Mouse (Mus musculus): ENCODE measurements around the gene Mrgprb5. TPM values are rescaled to one million over a fixed set of nuclear protein-coding genes. Genes with fewer than 3 reads are reported as not detected.
A peak's percentile ranks its signal among the peaks of the same experiment; 100 is the strongest.
"Not testable (repeated sequence)": the region's sequence is repeated elsewhere in the genome, so short reads cannot be mapped to it uniquely, and the experiment has no call there.

Gene Mrgprb5
- polyA plus RNA-seq (2015; fragmentation: Nextera tagmentation; extraction: Ambion mirVana): not detected in 2 replicates

DNA sequence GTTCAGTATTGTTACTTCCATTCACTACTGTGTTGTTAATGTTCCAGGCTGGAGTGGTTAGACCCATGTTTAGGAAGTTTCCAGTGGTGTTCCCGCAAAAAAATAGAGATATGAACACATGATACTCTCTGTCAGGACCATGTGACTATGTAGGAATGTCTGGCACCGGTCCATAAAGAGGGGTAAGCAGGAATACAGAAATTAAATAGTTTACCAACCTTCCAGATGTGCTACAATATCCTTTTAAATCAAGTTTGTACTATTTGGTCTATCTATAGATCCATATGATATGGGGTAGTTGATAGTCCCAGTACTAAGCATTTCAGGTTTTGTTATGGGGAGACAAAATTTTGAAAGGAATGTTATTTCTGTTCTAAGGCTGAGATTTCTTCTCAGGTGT is at the start of gene Mrgprb5:
Gene Mrgprb5, minus strand, starts transcription at position 101 of the 400 bp plus-strand sequence.
- H3K9ac ChIP-seq: no peak within 1 kb of the TSS
- no peaks in the 10 kb centered on the region for H3K4me1 ChIP-seq (replicated peaks)
- no peaks in the 10 kb centered on the region for H3K36me3 ChIP-seq (replicated peaks)
- no peak within 1 kb of the TSS for H3K27ac ChIP-seq (replicated peaks)
- ATAC-seq (ENCODE audit: insufficient read depth): no peak
- H3K4me2 ChIP-seq: no peak within 1 kb of the TSS
- no peak within 1 kb of the TSS for H3K4me3 ChIP-seq (replicated peaks)
- no peaks in the 10 kb centered on the region for H3K27me3 ChIP-seq
- H3K9me3 ChIP-seq (replicated peaks): no peaks in the 10 kb centered on the region
- WGBS (ENCODE audit: insufficient replicate concordance): 47% methylated on average over 2 of the region's 2 CpGs

DNA sequence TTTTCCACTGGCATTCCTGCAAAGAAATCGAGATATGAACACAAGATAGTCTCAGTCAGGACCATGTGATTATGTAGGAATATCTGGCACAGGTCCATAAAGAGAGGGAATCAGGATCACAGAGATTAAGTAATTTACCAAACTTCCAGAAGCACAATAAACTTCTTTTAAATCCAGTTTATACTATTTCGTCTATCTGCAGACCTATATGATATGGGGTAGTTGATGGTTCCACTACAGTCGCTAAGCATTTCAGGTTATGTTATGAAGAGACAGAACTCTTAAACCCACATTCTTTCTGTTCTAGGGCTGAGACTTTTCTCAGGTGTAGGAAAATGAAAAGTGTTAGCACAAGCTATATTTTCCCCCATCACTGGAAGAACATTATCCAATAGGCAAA is 30.4 kb upstream of the Mrgprb5 start, which contains the start of gene Mrgprb4:
Gene Mrgprb4, minus strand, starts transcription at position 101 of the 400 bp plus-strand sequence.
- no peaks in the 10 kb centered on the region for H3K9me3 ChIP-seq (replicated peaks)
- WGBS (ENCODE audit: insufficient replicate concordance): 66% methylated on average over 3 of the region's 3 CpGs
- no peaks in the 10 kb centered on the region for H3K4me1 ChIP-seq (replicated peaks)
- no peak within 1 kb of the TSS for H3K27ac ChIP-seq (replicated peaks)
- H3K4me3 ChIP-seq (replicated peaks): no peak within 1 kb of the TSS
- no peak within 1 kb of the TSS for H3K9ac ChIP-seq
- H3K27me3 ChIP-seq: no peaks in the 10 kb centered on the region
- no peak within 1 kb of the TSS for H3K4me2 ChIP-seq
- ATAC-seq (ENCODE audit: insufficient read depth): no peak
- H3K36me3 ChIP-seq (replicated peaks): no peaks in the 10 kb centered on the region

DNA sequence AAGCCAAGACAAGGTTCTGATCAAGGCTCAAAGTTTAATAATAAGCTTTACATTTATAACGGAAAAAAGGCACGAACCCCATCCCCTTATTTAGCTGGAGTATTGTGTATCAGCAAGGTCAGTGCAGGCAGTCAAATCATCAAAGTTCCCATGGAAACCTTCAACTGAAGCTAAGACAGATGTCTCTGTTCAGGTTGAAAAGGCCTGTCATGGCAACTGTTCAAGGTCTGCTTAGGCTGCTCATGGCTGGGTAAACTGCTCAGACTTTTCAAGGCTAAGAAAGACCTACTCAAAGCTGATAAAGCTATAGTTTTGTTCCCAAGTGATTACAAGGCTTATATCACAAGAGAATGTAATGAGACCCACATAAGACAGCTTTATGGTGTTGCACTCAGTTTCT is 1.3 kb downstream of the Mrgprb5 start:
- no peaks in the 10 kb centered on the region for H3K27me3 ChIP-seq
- no peak overlapping the region for H3K9ac ChIP-seq
- H3K9me3 ChIP-seq (replicated peaks): no peaks in the 10 kb centered on the region
- H3K4me3 ChIP-seq (replicated peaks): no peak overlapping the region
- no peak overlapping the region for H3K27ac ChIP-seq (replicated peaks)
- no peak for ATAC-seq (ENCODE audit: insufficient read depth)
- no peak overlapping the region for H3K4me2 ChIP-seq
- 72% methylated on average over 2 of the region's 2 CpGs for WGBS (ENCODE audit: insufficient replicate concordance)
- no peaks in the 10 kb centered on the region for H3K36me3 ChIP-seq (replicated peaks)
- no peaks in the 10 kb centered on the region for H3K4me1 ChIP-seq (replicated peaks)

DNA sequence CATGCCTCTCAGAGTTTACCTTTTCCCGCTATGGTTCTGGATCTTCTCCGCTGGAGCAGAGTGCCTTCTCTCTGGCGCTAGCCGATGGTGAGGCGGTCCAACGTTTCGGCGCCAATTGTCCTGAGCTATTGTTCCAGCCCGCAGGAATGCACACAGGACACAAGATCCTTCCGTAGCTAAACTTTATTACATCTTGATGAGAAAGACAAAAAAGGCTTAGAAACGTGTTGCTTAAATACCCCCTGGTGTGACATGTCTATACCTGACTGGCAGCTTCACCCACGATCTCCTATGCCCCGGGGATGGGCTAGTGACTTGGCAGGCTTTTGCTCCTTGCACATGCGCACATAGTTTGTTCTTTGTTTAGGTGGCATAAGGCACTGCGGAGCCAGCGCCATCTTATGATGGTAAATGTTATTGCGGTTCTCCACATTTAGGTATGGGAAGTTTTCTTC is 30.5 kb downstream of the Mrgprb5 start:
- H3K4me3 ChIP-seq (replicated peaks): peak overlapping the region; percentile 54
- H3K4me2 ChIP-seq: peak overlapping the region; percentile 74
- peaks cover 3% of the 10 kb centered on the region; the same call in 1 of the 2 replicates for H3K4me1 ChIP-seq (replicated peaks)
- H3K36me3 ChIP-seq (replicated peaks): no peaks in the 10 kb centered on the region
- under 1% methylated on average over 17 of the region's 17 CpGs for WGBS (ENCODE audit: insufficient replicate concordance)
- H3K27ac ChIP-seq (replicated peaks): no peak overlapping the region
- no peak for ATAC-seq (ENCODE audit: insufficient read depth)
- no peaks in the 10 kb centered on the region for H3K9me3 ChIP-seq (replicated peaks)
- H3K27me3 ChIP-seq: no peaks in the 10 kb centered on the region
- no peak overlapping the region for H3K9ac ChIP-seq

DNA sequence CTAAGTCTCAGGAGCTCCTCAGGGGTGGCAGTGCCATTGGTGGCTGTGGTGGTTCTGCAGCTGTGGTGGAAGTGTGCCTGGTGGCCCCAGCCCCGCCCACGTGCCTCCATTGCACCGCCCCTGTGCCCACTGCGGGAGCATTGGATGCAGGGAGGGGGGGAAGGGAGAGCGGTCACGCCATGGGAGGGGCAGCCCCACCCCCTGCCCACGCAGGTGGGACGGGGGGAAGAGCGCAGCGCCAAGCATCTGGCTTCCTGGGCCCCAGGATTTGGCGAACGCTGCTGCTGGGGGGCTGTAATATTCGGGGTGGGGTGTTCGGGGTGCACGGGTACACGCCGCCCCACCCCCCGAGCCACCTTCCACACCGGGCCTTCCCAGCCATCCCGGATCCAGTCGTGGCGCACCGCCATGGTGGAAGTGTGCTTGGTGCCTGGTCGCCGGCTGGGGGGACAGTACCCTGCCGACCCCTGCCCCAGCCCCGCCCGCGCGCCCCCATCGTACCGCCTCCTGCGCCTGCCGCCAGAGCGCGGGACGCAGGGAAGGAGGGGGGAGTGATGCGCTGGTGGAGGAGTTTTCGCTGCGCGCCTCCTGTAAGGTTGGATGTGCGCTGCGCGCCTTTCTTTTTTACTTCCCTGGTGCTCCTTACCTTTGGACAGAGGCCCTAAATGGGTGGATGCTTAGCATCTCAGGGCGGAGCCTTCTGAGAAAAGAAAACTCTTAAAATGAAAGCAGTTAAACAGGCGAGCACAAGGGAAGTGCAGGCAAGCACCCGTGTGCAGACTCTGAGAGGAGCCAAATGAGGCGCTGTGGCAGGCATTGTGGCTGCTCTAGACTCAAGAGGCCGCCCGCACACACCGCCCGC is 31.4 kb downstream of the Mrgprb5 start:
- Histone ChIP-seq H3K27ac (replicated peaks) (no peak overlapping the region), H3K9ac (no peak overlapping the region), H3K27me3 (no peaks in the 10 kb centered on the region), H3K9me3 (replicated peaks) (no peaks in the 10 kb centered on the region), H3K4me2 (peak overlapping the region; percentile 74), H3K36me3 (replicated peaks) (no peaks in the 10 kb centered on the region), H3K4me3 (replicated peaks) (peak overlapping the region; percentile 54), H3K4me1 (replicated peaks) (peaks cover 3% of the 10 kb centered on the region; the same call in 1 of the 2 replicates)
- 2% methylated on average over 52 of the region's 52 CpGs for WGBS (ENCODE audit: insufficient replicate concordance)
- ATAC-seq (ENCODE audit: insufficient read depth): peak; percentile 58

DNA sequence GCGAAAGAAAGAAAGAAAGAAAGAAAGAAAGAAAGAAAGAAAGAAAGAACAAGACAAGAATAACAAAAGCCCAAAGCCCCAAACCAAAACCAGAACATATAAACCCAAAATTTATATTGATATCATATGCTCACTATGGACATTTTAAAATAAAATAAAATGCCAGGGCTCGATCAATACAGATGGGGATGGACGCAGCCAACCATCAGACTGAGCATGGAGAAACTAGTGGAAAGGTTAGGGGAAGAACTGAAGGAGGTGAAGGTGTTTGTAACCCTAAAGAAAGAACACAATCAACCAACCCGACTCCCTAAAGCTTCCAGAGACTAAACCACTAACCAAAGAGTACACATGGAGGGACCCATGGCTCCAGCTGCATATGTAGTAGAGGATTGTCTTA is 36.1 kb downstream of the Mrgprb5 start:
- no peak overlapping the region for H3K9ac ChIP-seq
- peaks cover 3% of the 10 kb centered on the region; the same call in 1 of the 2 replicates for H3K4me1 ChIP-seq (replicated peaks)
- no peaks in the 10 kb centered on the region for H3K36me3 ChIP-seq (replicated peaks)
- ATAC-seq (ENCODE audit: insufficient read depth): no peak
- no peaks in the 10 kb centered on the region for H3K27me3 ChIP-seq
- H3K4me2 ChIP-seq: no peak overlapping the region
- H3K4me3 ChIP-seq (replicated peaks): no peak overlapping the region
- no peaks in the 10 kb centered on the region for H3K9me3 ChIP-seq (replicated peaks)
- H3K27ac ChIP-seq (replicated peaks): no peak overlapping the region
- 32% methylated on average over 4 of the region's 4 CpGs for WGBS (ENCODE audit: insufficient replicate concordance)

DNA sequence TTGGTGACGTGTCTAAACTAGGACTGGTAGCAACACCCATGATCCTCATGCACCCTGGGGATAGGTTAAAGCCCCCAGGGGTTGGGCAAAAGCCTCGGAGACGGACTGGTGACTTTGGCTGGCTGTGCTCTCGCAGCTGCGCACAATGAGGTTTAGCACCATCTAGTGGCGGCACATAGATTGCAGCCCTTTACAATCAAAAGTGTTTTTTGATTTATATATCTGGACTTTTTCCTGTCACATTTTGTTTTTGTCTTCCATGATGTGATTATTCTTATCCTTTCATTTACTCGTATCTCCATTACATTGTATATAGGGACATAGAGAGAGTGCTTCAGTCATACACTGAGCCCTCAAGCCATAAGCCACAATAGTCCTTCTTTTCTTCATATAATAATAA is 36.6 kb downstream of the Mrgprb5 start:
- H3K4me3 ChIP-seq (replicated peaks); H3K4me1 ChIP-seq (replicated peaks); ATAC-seq (ENCODE audit: insufficient read depth); H3K27me3 ChIP-seq; H3K27ac ChIP-seq (replicated peaks); H3K9me3 ChIP-seq (replicated peaks); H3K36me3 ChIP-seq (replicated peaks); H3K9ac ChIP-seq: not testable (repeated sequence)
- WGBS (ENCODE audit: insufficient replicate concordance): 0% methylated on average over 6 of the region's 7 CpGs
- 0 out of 2 replicates have a peak overlapping the region, but pooled peaks have one; percentile 49 for H3K4me2 ChIP-seq

DNA sequence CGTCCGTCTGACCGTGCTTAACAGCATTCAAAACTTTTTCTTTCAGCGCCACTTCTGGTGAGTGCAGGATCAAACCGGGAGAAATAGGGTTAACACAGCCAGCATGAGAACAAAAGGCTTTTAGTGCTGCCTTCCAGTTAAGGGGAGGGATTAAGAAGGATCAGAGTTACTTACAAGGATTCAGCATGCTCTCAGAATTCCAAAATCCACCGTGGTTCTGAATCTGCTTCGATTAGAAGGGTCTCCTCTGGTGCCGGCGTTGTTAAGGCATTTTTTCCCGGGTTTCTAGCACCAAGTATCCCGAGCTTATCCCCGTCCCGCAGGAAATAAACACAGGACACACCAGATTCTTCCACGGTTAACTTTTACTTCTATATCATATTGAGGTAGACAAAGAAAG is 37.0 kb downstream of the Mrgprb5 start:
- under 1% methylated on average over 11 of the region's 14 CpGs for WGBS (ENCODE audit: insufficient replicate concordance)
- H3K9ac ChIP-seq: not testable (repeated sequence)

DNA sequence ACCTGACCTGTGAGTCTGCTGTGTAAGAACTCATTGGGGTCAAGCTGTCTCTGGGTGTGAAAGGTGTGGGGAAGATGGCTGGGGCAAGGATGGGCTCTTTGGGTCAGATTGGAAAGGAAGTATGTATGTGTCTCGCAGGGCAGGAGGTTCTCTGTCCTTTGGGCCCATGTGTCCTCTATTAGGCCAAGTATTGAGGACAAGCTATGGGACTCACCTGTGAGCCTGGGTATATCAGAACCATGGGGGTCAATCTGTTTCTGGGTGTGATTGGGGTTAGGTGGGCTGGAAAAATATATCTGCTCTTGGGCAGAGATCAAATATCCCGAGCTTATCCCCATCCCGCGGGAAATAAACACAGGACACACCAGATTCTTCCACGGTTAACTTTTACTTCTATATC is 45.0 kb downstream of the Mrgprb5 start:
- Histone ChIP-seq H3K9ac (no peak overlapping the region), H3K9me3 (replicated peaks) (no peaks in the 10 kb centered on the region), H3K36me3 (replicated peaks) (no peaks in the 10 kb centered on the region), H3K4me1 (replicated peaks) (no peaks in the 10 kb centered on the region), H3K4me3 (replicated peaks) (no peak overlapping the region), H3K27me3 (no peaks in the 10 kb centered on the region), H3K27ac (replicated peaks) (no peak overlapping the region), H3K4me2 (no peak overlapping the region)
- WGBS (ENCODE audit: insufficient replicate concordance): 59% methylated on average over 5 of the region's 5 CpGs
- ATAC-seq (ENCODE audit: insufficient read depth): no peak

More for the DNA sequence above, 37.0 kb downstream of the Mrgprb5 start:
- peak overlapping the region; percentile 49 for H3K4me2 ChIP-seq
- not testable (repeated sequence) for H3K36me3 ChIP-seq (replicated peaks); H3K27ac ChIP-seq (replicated peaks); ATAC-seq (ENCODE audit: insufficient read depth); H3K27me3 ChIP-seq; H3K4me1 ChIP-seq (replicated peaks); H3K9me3 ChIP-seq (replicated peaks)
- H3K4me3 ChIP-seq (replicated peaks): peak overlapping the region; percentile 25
